Mouse (Mus musculus): ENCODE measurements around the gene Nlrc3. TPM values are rescaled to one million over a fixed set of nuclear protein-coding genes. Genes with fewer than 3 reads are reported as not detected.
"Not testable (repeated sequence)": the region's sequence is repeated elsewhere in the genome, so short reads cannot be mapped to it uniquely, and the experiment has no call there.

The Nlrc3 gene
- 1 to 10 TPM; 4.3 to 5.1 TPM for total RNA-seq (2021)
- long read RNA-seq, experiment 1, partial matches to known transcripts = 3 of 11 reads
- long read RNA-seq, experiment 1, other reads (novel, unspliced or antisense) = 8 of 11 reads
- long read RNA-seq, experiment 2, partial matches to known transcripts = 5 of 8 reads
- long read RNA-seq, experiment 2, other reads (novel, unspliced or antisense) = 3 of 8 reads

- no peak for DNase-seq
Observed at GRCm38 (mm10) chr16:3976251-3976671, at the start of gene Nlrc3. TSS of gene Nlrc3 (minus strand) at chr16:3976632.

- DNase-seq = no peak
Observed at GRCm38 (mm10) chr16:4022719-4023118, 46.3 kb upstream of the Nlrc3 start.

- no peak for DNase-seq
Observed at GRCm38 (mm10) chr16:4021241-4021640, 44.8 kb upstream of the Nlrc3 start.

- not testable (repeated sequence) for DNase-seq
Observed at GRCm38 (mm10) chr16:4017466-4017865, 41.0 kb upstream of the Nlrc3 start.

DNA sequence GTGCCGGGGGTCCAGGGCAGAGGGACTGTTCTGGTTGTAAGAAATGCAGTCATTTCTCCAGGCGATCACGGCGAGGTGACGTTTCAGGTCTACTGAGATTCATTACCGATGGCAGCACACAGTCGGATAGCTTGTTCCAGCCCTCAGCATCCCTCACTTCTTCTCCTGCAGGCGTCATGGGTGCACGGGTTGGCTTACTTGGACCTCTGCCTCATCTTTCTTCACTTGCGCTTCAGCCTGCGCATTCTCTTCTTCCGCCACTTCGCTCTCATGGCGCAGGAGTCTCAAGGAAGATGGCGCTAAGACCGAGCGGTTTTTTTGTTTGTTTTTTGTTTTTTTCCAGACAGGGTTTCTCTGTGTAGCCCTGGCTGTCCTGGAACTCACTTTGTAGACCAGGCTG lies 40.4 kb upstream of the Nlrc3 start:
- not testable (repeated sequence) for DNase-seq

- DNase-seq = no peak
Observed at GRCm38 (mm10) chr16:4014040-4014668, 37.7 kb upstream of the Nlrc3 start.

DNA sequence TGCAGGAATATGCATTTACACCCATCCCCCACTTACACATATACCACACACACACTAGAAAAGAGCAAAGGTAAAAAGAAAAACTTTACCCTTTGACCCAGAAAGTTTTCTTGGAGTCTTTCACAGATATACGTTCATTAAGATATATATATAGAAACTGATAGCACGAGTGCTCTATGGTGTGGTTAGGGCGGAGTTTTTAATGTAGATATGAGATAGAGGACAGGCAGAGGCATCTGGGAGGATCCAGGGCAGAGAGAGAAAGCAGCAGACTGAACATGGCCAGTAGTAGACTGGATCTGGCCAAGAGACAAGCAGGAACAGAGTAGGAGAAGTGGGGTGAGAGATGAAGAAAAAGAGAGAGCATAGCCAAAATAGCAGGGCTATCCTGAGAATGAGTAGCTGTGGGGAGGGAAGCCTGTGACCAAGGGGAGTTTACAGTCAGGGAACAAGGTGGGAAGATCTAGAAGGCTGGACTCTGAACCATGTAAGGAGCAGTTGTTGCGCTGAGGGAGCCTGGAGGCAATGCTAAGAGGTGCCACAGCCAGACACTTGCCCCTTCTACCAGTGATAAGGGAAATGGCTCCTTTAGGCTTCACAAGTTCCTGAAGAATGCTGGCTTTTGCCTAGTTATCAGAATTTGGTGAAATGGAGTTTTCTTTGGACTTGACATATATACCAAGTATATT lies 36.6 kb upstream of the Nlrc3 start:
- no peak for DNase-seq

DNA sequence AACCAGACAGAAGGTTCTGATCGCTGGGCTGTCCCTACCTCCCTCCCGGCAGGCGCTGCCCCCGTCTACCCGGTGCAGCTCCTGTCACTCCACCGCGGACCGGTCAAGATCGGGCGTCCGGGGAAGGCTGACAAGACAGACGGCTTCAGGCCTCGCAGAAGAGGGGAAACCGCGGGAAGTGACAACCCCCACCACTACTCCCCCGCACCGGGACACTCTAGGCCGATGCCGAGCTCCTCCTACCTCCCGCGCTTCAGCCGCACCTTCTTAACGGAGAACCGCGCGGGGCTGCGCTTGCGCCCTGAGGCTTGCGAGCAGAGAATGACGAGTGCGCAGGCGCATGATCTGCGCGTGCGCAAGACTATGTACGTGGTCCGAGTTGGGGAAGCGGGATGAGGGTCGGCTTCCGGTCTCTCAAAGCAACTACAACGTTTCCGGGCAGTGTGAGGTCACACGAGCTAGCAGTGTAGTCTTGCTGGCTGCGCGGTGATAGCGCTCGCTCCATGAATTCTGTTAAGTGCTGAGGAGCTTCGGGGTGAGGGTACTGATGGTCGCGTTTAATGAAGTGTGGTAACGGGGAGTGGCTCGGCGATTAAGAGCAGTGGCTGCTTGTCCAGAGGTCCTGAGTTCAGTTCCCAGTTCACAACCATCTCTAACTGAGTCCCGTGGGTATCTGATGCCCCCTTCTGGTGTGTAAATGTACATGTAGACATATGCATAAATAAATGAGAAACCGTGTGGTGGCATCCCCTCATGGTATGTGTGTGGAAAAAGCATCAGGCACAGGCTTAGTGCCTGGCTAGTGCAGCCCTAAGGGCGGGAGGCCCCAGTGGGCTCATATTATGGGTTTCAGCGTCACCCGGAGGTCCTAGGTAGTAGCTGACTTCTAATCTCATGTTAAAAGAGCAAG lies 27.3 kb upstream of the Nlrc3 start, which contains the start of gene Slx4:
Slx4 (minus strand) TSS at position 282 of the 910 bp plus-strand sequence.
- peak; percentile 93 for DNase-seq

DNA sequence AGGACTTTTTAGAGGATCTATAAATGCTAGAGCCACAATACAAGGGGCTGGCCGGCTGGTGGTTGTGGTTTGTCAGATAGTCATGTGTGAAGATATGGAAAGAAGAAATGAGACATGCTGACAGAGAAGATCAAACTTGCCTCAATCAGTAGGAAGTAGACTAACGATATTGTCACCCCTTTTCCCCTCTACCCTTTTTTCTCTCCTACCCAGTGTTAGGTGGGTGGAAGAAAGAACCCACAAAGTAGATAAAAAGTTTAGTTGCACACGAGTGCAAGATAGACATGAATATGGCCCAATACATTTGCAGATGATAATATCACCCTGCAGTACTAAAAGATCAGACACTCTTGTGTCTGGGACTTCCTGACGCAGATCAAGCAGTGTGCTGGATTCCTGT lies 12.0 kb upstream of the Nlrc3 start:
- no peak for DNase-seq

- DNase-seq = no peak
Observed at GRCm38 (mm10) chr16:3983146-3983700, 6.8 kb upstream of the Nlrc3 start.

- no peak for DNase-seq
Observed at GRCm38 (mm10) chr16:3982173-3982572, 5.7 kb upstream of the Nlrc3 start.

DNA sequence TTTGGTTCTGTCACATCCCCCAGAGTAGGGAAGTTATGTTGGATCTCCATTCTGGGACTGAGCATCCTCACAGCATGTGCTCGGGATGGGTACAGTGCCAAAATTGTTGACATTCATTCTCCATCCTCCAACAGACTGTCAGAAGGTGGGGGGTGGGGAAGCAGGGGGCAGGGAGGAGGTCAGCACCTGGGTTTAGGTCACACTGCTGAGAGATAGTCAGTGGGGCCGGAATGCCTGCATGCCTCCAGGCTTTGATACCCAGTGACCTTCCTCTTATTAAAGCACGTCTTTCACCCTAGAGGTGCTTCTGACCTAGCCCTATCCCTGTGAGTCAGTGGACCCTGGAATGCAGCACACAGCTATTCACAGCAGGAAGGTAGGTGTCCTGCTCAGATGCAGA lies 280 bp upstream of the Nlrc3 start:
- DNase-seq = no peak

DNA sequence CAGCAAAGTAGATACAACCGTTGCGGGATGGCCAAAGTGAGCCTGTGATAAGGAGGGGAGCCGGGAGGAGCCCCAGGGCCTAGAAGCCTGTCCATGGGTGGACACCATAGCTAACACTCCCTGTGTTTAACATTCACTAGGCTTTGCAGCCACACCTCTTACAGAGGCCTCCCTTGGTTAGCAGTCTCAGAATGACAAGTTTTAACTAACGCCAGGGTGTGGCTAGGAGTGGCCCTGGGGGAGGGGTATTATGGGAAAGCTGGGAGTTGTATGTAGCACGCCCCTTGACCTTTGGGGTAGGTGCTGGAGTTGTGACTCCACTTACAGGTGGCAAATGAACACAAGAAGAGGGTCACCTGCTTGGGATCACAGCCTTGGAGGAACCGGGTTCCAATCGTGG lies 774 bp downstream of the Nlrc3 start:
- no peak for DNase-seq

DNA sequence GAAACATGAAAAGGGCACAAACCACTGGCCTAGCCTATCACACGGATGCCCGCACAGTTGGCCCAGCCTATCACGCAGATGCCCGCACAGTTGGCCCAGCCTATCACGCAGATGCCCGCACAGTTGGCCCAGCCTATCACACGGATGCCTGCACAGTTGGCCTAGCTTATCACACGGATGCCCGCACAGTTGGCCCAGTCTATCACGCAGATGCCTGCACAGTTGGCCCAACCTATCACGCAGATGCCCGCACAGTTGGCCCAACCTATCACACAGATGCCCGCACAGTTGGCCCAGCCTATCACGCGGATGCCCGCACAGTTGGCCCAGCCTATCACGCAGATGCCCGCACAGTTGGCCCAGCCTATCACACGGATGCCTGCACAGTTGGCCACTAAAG lies 2.0 kb downstream of the Nlrc3 start:
- not testable (repeated sequence) for DNase-seq

GRCm38 (mm10) chr16:3965534-3965933 lies 10.9 kb downstream of the Nlrc3 start:
- DNase-seq = no peak

DNA sequence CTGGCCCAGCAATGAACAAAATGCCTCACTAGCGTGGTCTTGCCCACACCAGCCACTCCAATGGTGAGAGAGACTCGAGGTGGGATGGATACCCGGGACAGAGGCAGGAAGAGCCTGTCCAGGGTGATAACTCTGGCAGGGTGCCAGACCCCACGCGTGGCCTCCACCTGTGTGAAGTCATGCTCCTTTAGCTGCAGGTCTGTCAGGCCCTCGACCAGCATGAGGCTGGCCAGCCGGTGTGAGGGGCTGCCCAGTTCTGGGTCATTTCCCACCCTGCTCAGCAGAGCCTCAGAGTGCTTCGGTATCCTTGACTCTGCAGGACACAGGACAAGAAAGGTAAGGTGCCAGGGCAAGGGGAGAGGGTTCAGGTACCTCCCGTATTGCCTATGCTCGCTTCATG lies 11.4 kb downstream of the Nlrc3 start:
- DNase-seq = peak; percentile 17

DNA sequence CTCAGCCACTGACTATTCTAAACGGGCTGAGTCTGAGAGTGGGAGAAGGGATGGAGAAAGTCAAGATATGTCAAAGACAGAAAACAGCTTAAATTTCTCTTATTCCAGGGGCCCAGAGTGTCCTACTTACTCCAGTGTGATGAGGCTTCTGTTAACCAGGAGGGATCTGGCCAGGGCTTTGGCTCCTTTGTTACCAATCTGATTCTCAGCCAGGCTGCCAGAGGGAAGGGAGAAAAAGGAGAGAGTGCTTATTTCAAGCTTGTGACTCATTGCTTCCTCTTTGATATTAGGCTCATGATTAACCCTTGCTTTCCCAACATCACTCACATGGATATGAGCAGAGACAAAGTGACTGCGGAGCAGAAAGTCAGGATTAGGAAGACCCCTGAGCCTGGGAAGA lies 17.2 kb downstream of the Nlrc3 start:
- DNase-seq = no peak

GRCm38 (mm10) chr16:3956369-3956768 lies 20.1 kb downstream of the Nlrc3 start:
- peak; percentile 39 for DNase-seq

DNA sequence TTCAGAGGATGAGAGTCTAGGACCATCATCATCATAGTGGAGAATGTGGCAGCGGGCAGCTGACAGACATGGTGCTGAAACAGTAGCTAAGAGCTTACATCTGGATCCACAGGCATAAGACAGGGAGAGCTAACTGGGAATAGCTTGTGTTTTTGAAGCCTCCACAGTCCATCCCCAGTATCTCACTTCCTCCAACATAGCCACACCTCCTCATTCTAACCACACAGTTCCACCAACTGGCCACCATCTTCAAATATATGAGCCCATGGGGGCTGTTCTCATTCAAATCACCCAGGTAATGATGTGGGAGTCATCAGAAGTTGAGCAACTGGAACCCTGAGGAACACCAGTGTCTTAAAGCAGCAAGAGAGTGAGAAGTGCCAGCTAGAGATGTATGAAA lies 25.3 kb downstream of the Nlrc3 start:
- no peak for DNase-seq

GRCm38 (mm10) chr16:3934701-3935100 lies 41.7 kb downstream of the Nlrc3 start:
- DNase-seq = no peak

DNA sequence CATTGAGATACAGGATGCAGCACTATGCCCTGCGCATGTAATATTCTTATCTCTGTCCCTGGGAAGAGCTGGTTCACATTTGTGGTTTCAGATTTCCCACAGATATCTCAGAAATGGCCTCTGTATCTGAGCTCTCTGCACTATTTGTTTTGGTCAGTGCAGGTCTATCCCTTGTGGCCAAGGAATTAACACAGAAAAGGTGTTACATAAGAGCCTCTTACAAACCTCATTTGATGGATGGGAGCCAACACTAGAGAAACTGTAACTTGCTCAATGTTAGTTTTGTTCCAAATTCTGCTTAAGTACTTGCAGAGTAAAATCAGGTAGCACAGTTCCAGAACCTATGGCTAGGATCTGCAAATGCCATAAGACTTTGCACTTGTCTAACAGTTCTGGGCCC lies 42.3 kb downstream of the Nlrc3 start:
- no peak for DNase-seq

- DNase-seq = no peak
Observed at GRCm38 (mm10) chr16:3933536-3933935, 42.9 kb downstream of the Nlrc3 start.

Data from gastrocnemius, postnatal 10 days (tissue).